Mouse (Mus musculus): ENCODE results near the gene Dpp4. TPM values are rescaled to one million over a fixed set of nuclear protein-coding genes. Genes with fewer than 3 reads are reported as not detected.

Dpp4 gene
- polyA plus RNA-seq, 1 experiment from 2014 or later = 0.19 TPM

- Histone ChIP-seq H3K27ac (replicated peaks; ENCODE audit: low read depth, low read length) (no peak overlapping the region), H3K4me1 (ENCODE audit: control insufficient read depth, insufficient read depth, low read length) (no peaks in the 10 kb centered on the region), H3K27me3 (ENCODE audit: control insufficient read depth, insufficient read depth, low read length) (no peaks in the 10 kb centered on the region), H3K9me3 (ENCODE audit: control insufficient read depth, low read length) (no peaks in the 10 kb centered on the region), H3K9ac (ENCODE audit: low read length) (no peak overlapping the region), H3K36me3 (ENCODE audit: control insufficient read depth, insufficient read depth, low read length) (no peaks in the 10 kb centered on the region), H3K4me2 (ENCODE audit: low read depth, severe bottlenecking) (no peak overlapping the region), H3K4me3 (ENCODE audit: low read depth, low read length) (no peak overlapping the region)
- DNase-seq (ENCODE audit: low spot score) (no peak), ATAC-seq (ENCODE audit: insufficient number of reproducible peaks, low FRiP score, low TSS enrichment, low read depth) (no peak)
- 62% methylated on average over 8 of the region's 8 CpGs for WGBS
Measured at GRCm38 (mm10) chr2:62399361-62399760, 12.7 kb downstream of the Dpp4 start.

GRCm38 (mm10) chr2:62398115-62398875, 13.7 kb downstream of the Dpp4 start:
- ATAC-seq (ENCODE audit: insufficient number of reproducible peaks, low FRiP score, low TSS enrichment, low read depth) = no peak
- Histone ChIP-seq H3K9me3 (ENCODE audit: control insufficient read depth, low read length) (no peaks in the 10 kb centered on the region), H3K9ac (ENCODE audit: low read length) (no peak overlapping the region), H3K27me3 (ENCODE audit: control insufficient read depth, insufficient read depth, low read length) (no peaks in the 10 kb centered on the region), H3K4me1 (ENCODE audit: control insufficient read depth, insufficient read depth, low read length) (no peaks in the 10 kb centered on the region), H3K4me3 (ENCODE audit: low read depth, low read length) (no peak overlapping the region), H3K36me3 (ENCODE audit: control insufficient read depth, insufficient read depth, low read length) (no peaks in the 10 kb centered on the region), H3K4me2 (ENCODE audit: low read depth, severe bottlenecking) (no peak overlapping the region), H3K27ac (replicated peaks; ENCODE audit: low read depth, low read length) (no peak overlapping the region)
- WGBS = 88% methylated on average over 2 of the region's 2 CpGs
- DNase-seq (ENCODE audit: low spot score) = no peak

GRCm38 (mm10) chr2:62397661-62398060, 14.4 kb downstream of the Dpp4 start:
- Histone ChIP-seq H3K9me3 (ENCODE audit: control insufficient read depth, low read length) (no peaks in the 10 kb centered on the region), H3K27me3 (ENCODE audit: control insufficient read depth, insufficient read depth, low read length) (no peaks in the 10 kb centered on the region), H3K36me3 (ENCODE audit: control insufficient read depth, insufficient read depth, low read length) (no peaks in the 10 kb centered on the region), H3K9ac (ENCODE audit: low read length) (no peak overlapping the region), H3K4me2 (ENCODE audit: low read depth, severe bottlenecking) (no peak overlapping the region), H3K4me3 (ENCODE audit: low read depth, low read length) (no peak overlapping the region), H3K4me1 (ENCODE audit: control insufficient read depth, insufficient read depth, low read length) (no peaks in the 10 kb centered on the region), H3K27ac (replicated peaks; ENCODE audit: low read depth, low read length) (no peak overlapping the region)
- WGBS = 80% methylated on average over 4 of the region's 4 CpGs
- ATAC-seq (ENCODE audit: insufficient number of reproducible peaks, low FRiP score, low TSS enrichment, low read depth) (no peak), DNase-seq (ENCODE audit: low spot score) (no peak)

GRCm38 (mm10) chr2:62396799-62397198, 15.2 kb downstream of the Dpp4 start:
- Histone ChIP-seq H3K9me3 (ENCODE audit: control insufficient read depth, low read length) (no peaks in the 10 kb centered on the region), H3K36me3 (ENCODE audit: control insufficient read depth, insufficient read depth, low read length) (no peaks in the 10 kb centered on the region), H3K4me3 (ENCODE audit: low read depth, low read length) (no peak overlapping the region), H3K27me3 (ENCODE audit: control insufficient read depth, insufficient read depth, low read length) (no peaks in the 10 kb centered on the region), H3K4me1 (ENCODE audit: control insufficient read depth, insufficient read depth, low read length) (no peaks in the 10 kb centered on the region), H3K27ac (replicated peaks; ENCODE audit: low read depth, low read length) (no peak overlapping the region), H3K9ac (ENCODE audit: low read length) (no peak overlapping the region), H3K4me2 (ENCODE audit: low read depth, severe bottlenecking) (no peak overlapping the region)
- DNase-seq (ENCODE audit: low spot score) (no peak), ATAC-seq (ENCODE audit: insufficient number of reproducible peaks, low FRiP score, low TSS enrichment, low read depth) (no peak)
- WGBS = 95% methylated on average over 1 of the region's 1 CpGs

- no peak for DNase-seq (ENCODE audit: low spot score)
- Histone ChIP-seq H3K27me3 (ENCODE audit: control insufficient read depth, insufficient read depth, low read length) (no peaks in the 10 kb centered on the region), H3K4me1 (ENCODE audit: control insufficient read depth, insufficient read depth, low read length) (no peaks in the 10 kb centered on the region), H3K27ac (replicated peaks; ENCODE audit: low read depth, low read length) (no peak overlapping the region), H3K4me3 (ENCODE audit: low read depth, low read length) (no peak overlapping the region), H3K9me3 (ENCODE audit: control insufficient read depth, low read length) (no peaks in the 10 kb centered on the region), H3K4me2 (ENCODE audit: low read depth, severe bottlenecking) (no peak overlapping the region), H3K36me3 (ENCODE audit: control insufficient read depth, insufficient read depth, low read length) (no peaks in the 10 kb centered on the region), H3K9ac (ENCODE audit: low read length) (no peak overlapping the region)
- ATAC-seq (ENCODE audit: insufficient number of reproducible peaks, low FRiP score, low TSS enrichment, low read depth) = no peak
- WGBS = 83% methylated on average over 3 of the region's 3 CpGs
Measured at GRCm38 (mm10) chr2:62394800-62395199, 17.2 kb downstream of the Dpp4 start.

- WGBS = 90% methylated on average over 3 of the region's 3 CpGs
- H3K9me3 ChIP-seq (ENCODE audit: control insufficient read depth, low read length) = no peaks in the 10 kb centered on the region
Measured at GRCm38 (mm10) chr2:62392098-62392497, 19.9 kb downstream of the Dpp4 start.

GRCm38 (mm10) chr2:62390961-62391461, 21.0 kb downstream of the Dpp4 start:
- no peak overlapping the region for H3K9ac ChIP-seq (ENCODE audit: low read length)
- WGBS = 90% methylated on average over 12 of the region's 12 CpGs
- DNase-seq (ENCODE audit: low spot score) (no peak), ATAC-seq (ENCODE audit: insufficient number of reproducible peaks, low FRiP score, low TSS enrichment, low read depth) (no peak)
- H3K27ac ChIP-seq (replicated peaks; ENCODE audit: low read depth, low read length) = no peak overlapping the region
- no peaks in the 10 kb centered on the region for H3K9me3 ChIP-seq (ENCODE audit: control insufficient read depth, low read length)
- H3K4me3 ChIP-seq (ENCODE audit: low read depth, low read length) = no peak overlapping the region
- H3K4me1 ChIP-seq (ENCODE audit: control insufficient read depth, insufficient read depth, low read length) = no peaks in the 10 kb centered on the region
- H3K27me3 ChIP-seq (ENCODE audit: control insufficient read depth, insufficient read depth, low read length) = no peaks in the 10 kb centered on the region
- no peaks in the 10 kb centered on the region for H3K36me3 ChIP-seq (ENCODE audit: control insufficient read depth, insufficient read depth, low read length)
- H3K4me2 ChIP-seq (ENCODE audit: low read depth, severe bottlenecking) = no peak overlapping the region

More at GRCm38 (mm10) chr2:62392098-62392497, 19.9 kb downstream of the Dpp4 start:
- Histone ChIP-seq H3K4me2 (ENCODE audit: low read depth, severe bottlenecking) (no peak overlapping the region), H3K27me3 (ENCODE audit: control insufficient read depth, insufficient read depth, low read length) (no peaks in the 10 kb centered on the region), H3K36me3 (ENCODE audit: control insufficient read depth, insufficient read depth, low read length) (no peaks in the 10 kb centered on the region), H3K9ac (ENCODE audit: low read length) (no peak overlapping the region), H3K4me3 (ENCODE audit: low read depth, low read length) (no peak overlapping the region), H3K27ac (replicated peaks; ENCODE audit: low read depth, low read length) (no peak overlapping the region), H3K4me1 (ENCODE audit: control insufficient read depth, insufficient read depth, low read length) (no peaks in the 10 kb centered on the region)
- no peak for DNase-seq (ENCODE audit: low spot score)
- ATAC-seq (ENCODE audit: insufficient number of reproducible peaks, low FRiP score, low TSS enrichment, low read depth) = no peak

- no peaks in the 10 kb centered on the region for H3K9me3 ChIP-seq (ENCODE audit: control insufficient read depth, low read length)
- no peaks in the 10 kb centered on the region for H3K27me3 ChIP-seq (ENCODE audit: control insufficient read depth, insufficient read depth, low read length)
- no peak overlapping the region for H3K4me3 ChIP-seq (ENCODE audit: low read depth, low read length)
- H3K4me2 ChIP-seq (ENCODE audit: low read depth, severe bottlenecking) = no peak overlapping the region
- 81% methylated on average over 3 of the region's 3 CpGs for WGBS
- H3K4me1 ChIP-seq (ENCODE audit: control insufficient read depth, insufficient read depth, low read length) = no peaks in the 10 kb centered on the region
- H3K27ac ChIP-seq (replicated peaks; ENCODE audit: low read depth, low read length) = no peak overlapping the region
- ATAC-seq (ENCODE audit: insufficient number of reproducible peaks, low FRiP score, low TSS enrichment, low read depth) (no peak), DNase-seq (ENCODE audit: low spot score) (no peak)
- no peak overlapping the region for H3K9ac ChIP-seq (ENCODE audit: low read length)
- no peaks in the 10 kb centered on the region for H3K36me3 ChIP-seq (ENCODE audit: control insufficient read depth, insufficient read depth, low read length)
Measured at GRCm38 (mm10) chr2:62390305-62390704, 21.7 kb downstream of the Dpp4 start.

GRCm38 (mm10) chr2:62388841-62389240, 23.2 kb downstream of the Dpp4 start:
- H3K9me3 ChIP-seq (ENCODE audit: control insufficient read depth, low read length) = no peaks in the 10 kb centered on the region
- no peak for DNase-seq (ENCODE audit: low spot score)
- no peak overlapping the region for H3K4me2 ChIP-seq (ENCODE audit: low read depth, severe bottlenecking)
- ATAC-seq (ENCODE audit: insufficient number of reproducible peaks, low FRiP score, low TSS enrichment, low read depth) = no peak
- H3K36me3 ChIP-seq (ENCODE audit: control insufficient read depth, insufficient read depth, low read length) = no peaks in the 10 kb centered on the region
- 91% methylated on average over 4 of the region's 4 CpGs for WGBS
- H3K4me1 ChIP-seq (ENCODE audit: control insufficient read depth, insufficient read depth, low read length) = no peaks in the 10 kb centered on the region
- no peak overlapping the region for H3K9ac ChIP-seq (ENCODE audit: low read length)
- no peaks in the 10 kb centered on the region for H3K27me3 ChIP-seq (ENCODE audit: control insufficient read depth, insufficient read depth, low read length)
- no peak overlapping the region for H3K27ac ChIP-seq (replicated peaks; ENCODE audit: low read depth, low read length)
- no peak overlapping the region for H3K4me3 ChIP-seq (ENCODE audit: low read depth, low read length)
